Mouse (Mus musculus) limb, embryonic 15.5 days (tissue): ENCODE results near the gene Fam43b. TPM values are rescaled to one million over a fixed set of nuclear protein-coding genes. Genes with fewer than 3 reads are reported as not detected.
A peak's percentile ranks its signal among the peaks of the same experiment; 100 is the strongest.

ENCODE experiments used
- ATAC-seq: fragments of 200-750 bp; cut with Nextera tagmentation; 2 replicates; pipeline ENCODE4 v1.8.0; 2017; ENCODE audit warnings: low read depth, moderate TSS enrichment; ENCODE audit not compliant: insufficient number of reproducible peaks, low FRiP score, low TSS enrichment
- H3K27ac ChIP-seq: fragments of 300-500 bp; sonication (generic); 2 replicates; pipeline ENCODE4 v1.5.1; 2015; ENCODE audit warnings: moderate library complexity, mild to moderate bottlenecking, inconsistent platforms
- H3K27me3 ChIP-seq: fragments of 300-500 bp; sonication (generic); 2 replicates; pipeline ENCODE4 v1.6.1; 2015; ENCODE audit warnings: inconsistent platforms
- H3K36me3 ChIP-seq: fragments of 300-500 bp; sonication (generic); 2 replicates; pipeline ENCODE4 v1.6.1; 2015; ENCODE audit warnings: inconsistent platforms
- H3K4me1 ChIP-seq: fragments of 300-500 bp; sonication (generic); 2 replicates; pipeline ENCODE4 v1.6.1; 2015; ENCODE audit warnings: inconsistent platforms
- H3K4me2 ChIP-seq: fragments of 300-500 bp; sonication (generic); 2 replicates; pipeline ENCODE4 v1.6.1; 2015; ENCODE audit warnings: mild to moderate bottlenecking, inconsistent platforms
- H3K4me3 ChIP-seq: fragments of 300-500 bp; sonication (generic); 2 replicates; pipeline ENCODE4 v1.5.1; 2015; ENCODE audit warnings: mild to moderate bottlenecking, inconsistent platforms
- H3K9ac ChIP-seq: fragments of 300-500 bp; sonication (generic); 2 replicates; pipeline ENCODE4 v1.6.1; 2015; ENCODE audit warnings: inconsistent platforms
- H3K9me3 ChIP-seq: fragments of 300-500 bp; sonication (generic); 2 replicates; pipeline ENCODE4 v1.6.1; 2016; ENCODE audit warnings: inconsistent platforms
- WGBS: fragments of 180-500 bp; shearing (Covaris S2); methylation state at CpG from one replicate; pipeline ENCODE4 v1.1.7; 2015; 5-methylcytosine and 5-hydroxymethylcytosine counted together
- polyA plus RNA-seq: library from polyadenylated mRNA; unstranded; fragments of >200 nt; fragmentation: Nextera tagmentation; extraction: Ambion mirVana; gene quantifications from 2 replicates; pipeline ENCODE4 v1.2.1, GENCODE M21; 2015

Fam43b gene
- polyA plus RNA-seq, 1 experiment from 2014 or later: 0.12 TPM

DNA sequence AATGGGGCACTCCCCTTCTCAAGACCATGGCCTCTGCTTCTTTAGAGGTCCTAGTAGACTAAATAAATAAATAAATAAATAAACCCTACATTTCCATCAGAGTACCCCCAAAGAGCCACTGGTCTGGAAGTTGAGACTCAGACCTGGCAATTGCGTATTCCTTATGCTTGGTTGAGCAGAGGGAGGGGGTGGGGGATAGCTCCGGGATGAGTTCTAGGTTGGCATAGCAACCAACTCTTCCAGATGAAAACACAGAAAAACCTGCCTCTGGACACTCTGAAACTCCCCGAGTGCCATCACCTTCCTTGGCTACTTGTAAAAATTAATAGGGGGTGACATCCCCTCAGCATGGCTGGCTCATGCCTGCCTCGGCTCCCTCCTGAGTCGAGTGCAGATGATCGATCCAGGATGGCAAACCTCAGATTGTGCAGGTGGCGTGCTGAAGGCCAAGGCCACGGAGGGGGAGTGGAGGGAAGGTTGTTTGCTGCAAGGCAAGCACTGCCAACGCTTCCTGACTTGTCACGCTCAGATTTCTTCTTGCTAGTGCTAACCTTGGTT is 16.1 kb downstream of the Fam43b start:
- Histone ChIP-seq H3K27me3 (peaks cover 3% of the 10 kb centered on the region; the same call in 1 of the 2 replicates), H3K36me3 (no peaks in the 10 kb centered on the region), H3K4me1 (no peaks in the 10 kb centered on the region), H3K4me2 (no peak overlapping the region), H3K9me3 (no peaks in the 10 kb centered on the region), H3K9ac (no peak overlapping the region), H3K4me3 (no peak overlapping the region), H3K27ac (no peak overlapping the region)
- ATAC-seq: no peak
- 55% methylated on average over 10 of the region's 10 CpGs for WGBS

DNA sequence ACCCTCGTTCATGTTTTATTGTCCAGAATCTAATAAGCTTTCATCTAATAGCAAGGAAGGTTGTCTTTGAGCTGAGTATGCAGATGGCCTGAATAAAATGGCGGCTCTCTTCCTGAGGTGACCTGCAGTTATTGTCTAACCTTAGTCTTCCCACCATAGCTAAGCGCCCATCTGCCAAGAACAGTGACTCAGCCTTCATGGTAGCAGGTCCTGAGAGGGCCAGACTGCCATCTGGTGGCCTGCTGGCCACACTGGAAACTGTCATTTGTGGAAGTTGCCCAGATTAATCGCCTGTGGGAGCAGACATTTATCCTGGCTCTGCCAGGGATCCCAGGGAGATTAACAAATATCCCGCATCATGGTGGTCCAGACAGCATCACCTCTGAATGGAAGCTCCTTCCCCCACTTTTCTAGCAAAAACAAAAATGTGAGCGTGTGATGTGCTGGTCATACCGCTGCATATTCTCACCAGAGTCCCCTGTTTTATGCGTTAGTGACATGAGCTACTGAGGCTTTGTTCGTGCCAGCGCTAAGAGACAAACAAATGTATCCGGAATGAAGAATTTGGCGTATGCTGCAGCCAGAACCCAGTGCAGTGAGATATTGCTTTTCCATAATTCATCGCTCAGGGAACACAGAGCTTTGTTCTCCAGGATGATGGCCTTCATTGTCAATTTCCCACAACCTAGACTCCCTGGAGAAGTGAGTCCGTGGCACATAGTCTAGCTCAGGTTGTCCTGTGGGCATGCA is 17.1 kb downstream of the Fam43b start:
- 54% methylated on average over 14 of the region's 14 CpGs for WGBS

DNA sequence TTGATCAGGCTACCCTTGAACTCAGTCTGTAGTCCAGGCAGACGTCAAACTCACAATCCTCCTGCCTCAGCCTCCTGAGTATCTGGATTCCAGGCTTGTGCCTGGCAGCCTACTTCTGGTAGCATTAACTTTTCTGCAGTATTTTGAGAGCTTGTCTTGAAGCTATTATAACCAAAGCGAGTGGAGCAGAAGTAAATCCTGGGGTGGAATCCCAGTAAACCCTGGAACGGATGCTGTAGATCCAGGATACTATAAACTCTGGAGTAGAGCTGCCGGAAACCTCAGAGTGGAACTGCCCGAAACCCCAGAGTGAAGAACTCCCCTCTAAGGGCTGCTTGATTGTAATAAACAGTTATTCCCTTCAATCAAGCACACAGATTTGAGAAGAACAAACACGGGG is 18.8 kb downstream of the Fam43b start:
- Histone ChIP-seq H3K27me3 (peaks cover 3% of the 10 kb centered on the region; the same call in 1 of the 2 replicates), H3K27ac (no peak overlapping the region), H3K4me1 (no peaks in the 10 kb centered on the region), H3K9ac (no peak overlapping the region), H3K9me3 (no peaks in the 10 kb centered on the region), H3K4me3 (no peak overlapping the region), H3K36me3 (no peaks in the 10 kb centered on the region), H3K4me2 (no peak overlapping the region)
- no peak for ATAC-seq
- WGBS: 47% methylated on average over 6 of the region's 6 CpGs

More for the DNA sequence above, 17.1 kb downstream of the Fam43b start:
- Histone ChIP-seq H3K36me3 (no peaks in the 10 kb centered on the region), H3K27ac (no peak overlapping the region), H3K4me2 (no peak overlapping the region), H3K4me1 (no peaks in the 10 kb centered on the region), H3K9ac (no peak overlapping the region), H3K4me3 (no peak overlapping the region), H3K9me3 (no peaks in the 10 kb centered on the region), H3K27me3 (peaks cover 3% of the 10 kb centered on the region; the same call in 1 of the 2 replicates)
- ATAC-seq: no peak

DNA sequence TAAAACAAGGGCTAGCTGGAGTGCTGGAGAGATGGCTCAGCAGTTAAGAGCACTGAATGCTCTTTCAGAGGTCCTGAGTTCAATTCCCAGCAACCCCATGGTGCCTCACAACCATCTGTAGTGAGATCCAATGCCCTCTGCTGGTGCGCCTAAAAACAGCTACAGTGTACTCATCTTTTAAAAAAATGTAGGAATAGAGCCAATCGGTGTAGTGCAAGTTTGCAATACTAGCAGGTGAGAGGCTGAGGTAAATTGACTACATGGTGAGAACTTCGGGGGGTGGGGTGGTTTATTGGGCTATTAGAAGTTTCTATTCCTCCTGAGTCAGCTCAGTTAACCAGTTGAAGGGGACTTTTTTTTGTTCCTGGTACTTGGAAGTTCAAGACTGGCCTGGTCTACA is 21.2 kb downstream of the Fam43b start:
- no peak overlapping the region for H3K27ac ChIP-seq
- no peak overlapping the region for H3K4me2 ChIP-seq
- 0 out of 2 replicates have a peak, but pooled peaks cover 3% of the 10 kb centered on the region for H3K27me3 ChIP-seq
- ATAC-seq: no peak
- H3K4me3 ChIP-seq: no peak overlapping the region
- no peaks in the 10 kb centered on the region for H3K36me3 ChIP-seq
- no peak overlapping the region for H3K9ac ChIP-seq
- WGBS: 68% methylated on average over 3 of the region's 3 CpGs
- no peaks in the 10 kb centered on the region for H3K9me3 ChIP-seq
- H3K4me1 ChIP-seq: no peaks in the 10 kb centered on the region

DNA sequence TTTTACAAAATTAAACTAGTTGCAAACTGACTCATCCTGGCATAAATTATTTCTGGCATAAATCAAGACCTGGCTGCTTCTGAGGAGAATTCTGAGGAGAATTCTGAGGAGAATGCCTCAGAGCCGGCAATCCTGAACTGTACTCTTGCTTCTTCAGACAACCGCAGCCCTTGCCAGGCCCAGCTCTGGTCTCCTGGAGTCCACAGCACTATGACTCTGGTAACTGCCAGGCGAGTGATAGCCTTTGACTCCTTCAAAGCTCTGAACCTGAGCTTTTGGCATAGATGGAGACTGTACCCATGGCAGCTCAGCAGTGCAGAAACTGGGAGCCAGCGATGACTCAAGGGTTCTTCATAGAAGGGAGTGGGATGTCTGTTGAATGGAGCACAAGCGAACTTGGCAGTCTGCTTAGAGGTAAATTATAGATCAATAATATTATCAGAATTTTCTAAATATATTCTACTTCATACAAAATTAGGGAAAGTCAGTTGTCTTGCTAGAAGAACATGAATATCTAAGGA is 25.3 kb downstream of the Fam43b start:
- peaks cover 12% of the 10 kb centered on the region for H3K4me1 ChIP-seq
- no peak for ATAC-seq
- no peaks in the 10 kb centered on the region for H3K36me3 ChIP-seq
- no peak overlapping the region for H3K4me3 ChIP-seq
- H3K4me2 ChIP-seq: no peak overlapping the region
- no peaks in the 10 kb centered on the region for H3K9me3 ChIP-seq
- H3K27me3 ChIP-seq: peaks cover 24% of the 10 kb centered on the region
- 77% methylated on average over 5 of the region's 5 CpGs for WGBS
- no peak overlapping the region for H3K9ac ChIP-seq
- H3K27ac ChIP-seq: no peak overlapping the region

DNA sequence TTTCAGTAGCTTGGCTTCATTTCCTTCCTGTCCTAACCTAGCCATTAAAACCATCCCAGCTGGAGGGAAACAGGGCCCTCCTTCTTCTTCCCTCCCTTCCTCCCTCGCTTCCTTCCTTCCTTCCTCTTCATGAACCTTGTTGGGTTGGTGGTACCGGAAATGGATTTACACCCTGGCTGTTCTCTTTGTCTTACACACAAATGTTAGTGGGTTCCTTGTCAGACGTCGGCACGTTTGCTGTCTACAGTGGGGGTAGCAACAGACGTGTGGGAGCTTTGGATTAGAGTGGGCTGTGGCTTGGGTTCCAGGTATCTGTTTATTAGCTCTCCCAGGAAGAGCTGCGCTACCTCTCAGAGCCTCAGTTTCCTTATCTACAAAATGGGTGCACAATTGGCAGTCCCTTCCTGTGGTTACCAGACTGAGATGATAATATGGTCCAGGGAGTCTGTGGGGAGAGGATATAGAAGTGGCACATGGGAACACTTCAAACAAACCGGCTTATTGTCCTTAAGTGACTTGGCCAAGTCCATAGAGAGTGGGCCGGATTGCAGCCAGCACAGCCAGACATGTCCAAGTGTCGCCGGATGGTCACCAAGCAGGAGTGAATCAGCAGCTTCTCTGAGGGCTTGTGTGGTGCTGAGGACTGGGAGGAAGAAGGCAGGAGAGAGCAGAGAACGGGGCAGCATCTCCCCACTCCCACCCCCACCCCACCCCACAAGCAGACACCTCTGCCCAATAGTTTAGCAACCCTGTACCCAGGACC is 27.6 kb downstream of the Fam43b start:
- ATAC-seq: no peak
- Histone ChIP-seq H3K9me3 (no peaks in the 10 kb centered on the region), H3K36me3 (no peaks in the 10 kb centered on the region), H3K4me2 (peak overlapping the region; percentile 53; the same call in 1 of the 2 replicates), H3K9ac (no peak overlapping the region), H3K27me3 (peaks cover 29% of the 10 kb centered on the region), H3K4me3 (no peak overlapping the region), H3K4me1 (peaks cover 12% of the 10 kb centered on the region), H3K27ac (no peak overlapping the region)
- WGBS: 69% methylated on average over 12 of the region's 12 CpGs

DNA sequence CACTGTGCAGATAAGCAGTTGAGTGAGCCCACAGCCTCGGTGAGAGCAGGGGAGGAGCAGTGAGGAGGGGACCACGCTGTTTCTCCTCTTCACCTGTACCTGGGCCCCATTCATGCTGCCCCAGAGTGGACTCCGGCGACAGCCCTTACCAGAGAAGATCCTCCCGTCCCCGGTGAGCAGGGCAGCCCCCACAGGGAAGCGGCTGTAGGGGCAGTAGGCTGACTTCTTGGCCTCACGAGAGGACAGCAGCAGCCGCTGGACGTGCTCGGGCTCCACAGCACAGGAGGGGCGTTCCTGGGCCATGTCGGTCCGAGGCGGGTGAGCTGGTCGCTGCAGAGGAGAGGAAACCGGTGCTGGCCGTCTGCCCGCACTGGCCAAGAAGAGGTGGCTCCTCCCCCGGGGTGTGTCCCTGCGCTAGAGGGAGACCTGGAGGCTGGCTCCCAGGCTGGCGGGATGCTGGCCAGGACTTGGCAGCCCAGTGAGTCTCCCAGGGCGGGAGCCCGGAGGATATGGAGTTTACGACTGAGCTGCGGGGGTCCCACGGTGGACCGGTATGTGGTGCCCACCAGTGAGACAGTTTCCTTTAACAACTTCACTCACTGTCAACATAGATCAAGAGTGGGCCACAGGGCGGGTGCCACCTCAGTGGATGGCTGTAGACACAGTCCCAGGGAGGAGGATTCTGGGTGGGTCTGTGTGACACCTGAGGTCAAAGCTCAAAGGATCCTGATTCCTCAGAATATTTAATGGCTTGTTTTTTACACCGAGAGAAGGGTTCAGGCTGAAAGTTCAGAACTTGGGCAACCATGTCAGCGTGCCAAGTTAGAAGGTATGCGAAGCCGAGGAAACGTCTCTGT is 28.5 kb downstream of the Fam43b start, which contains the start of gene Cda:
Cda (minus strand) TSS at position 352 of the 857 bp plus-strand sequence.
- no peaks in the 10 kb centered on the region for H3K9me3 ChIP-seq
- peak; percentile 66 for ATAC-seq
- H3K27ac ChIP-seq: 0 out of 2 replicates have a peak within 1 kb of the TSS, but pooled peaks have one; percentile 17
- peak within 1 kb of the TSS; percentile 53 for H3K4me2 ChIP-seq
- peak within 1 kb of the TSS; percentile 32 for H3K4me3 ChIP-seq
- H3K27me3 ChIP-seq: peaks cover 30% of the 10 kb centered on the region
- no peak within 1 kb of the TSS for H3K9ac ChIP-seq
- H3K36me3 ChIP-seq: no peaks in the 10 kb centered on the region
- peaks cover 12% of the 10 kb centered on the region for H3K4me1 ChIP-seq
- WGBS: 4% methylated on average over 34 of the region's 34 CpGs

DNA sequence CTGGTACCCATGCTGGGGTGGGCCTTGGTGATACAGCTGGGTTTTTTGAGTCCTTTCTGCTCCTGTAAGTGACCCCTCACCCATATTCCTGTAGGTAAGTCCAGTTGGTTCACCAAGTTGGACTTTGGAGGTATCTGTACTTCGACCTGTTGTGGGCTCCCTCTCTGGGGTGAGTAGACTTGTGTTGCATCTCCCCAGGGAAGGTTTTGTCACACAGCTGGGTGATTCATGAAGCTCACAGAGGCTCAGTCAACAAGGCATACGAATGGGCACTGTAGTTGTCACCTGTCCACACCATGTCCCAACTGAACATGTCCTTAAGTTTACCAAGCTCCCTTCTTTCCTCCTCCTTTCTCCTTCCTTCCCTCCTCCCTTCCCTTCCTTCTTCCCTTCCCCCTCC is 29.8 kb downstream of the Fam43b start:
- Histone ChIP-seq H3K4me2 (no peak overlapping the region), H3K36me3 (no peaks in the 10 kb centered on the region), H3K4me1 (peaks cover 12% of the 10 kb centered on the region), H3K9ac (no peak overlapping the region), H3K27me3 (peaks cover 32% of the 10 kb centered on the region), H3K4me3 (no peak overlapping the region), H3K9me3 (no peaks in the 10 kb centered on the region), H3K27ac (no peak overlapping the region)
- 73% methylated on average over 2 of the region's 2 CpGs for WGBS
- ATAC-seq: no peak

DNA sequence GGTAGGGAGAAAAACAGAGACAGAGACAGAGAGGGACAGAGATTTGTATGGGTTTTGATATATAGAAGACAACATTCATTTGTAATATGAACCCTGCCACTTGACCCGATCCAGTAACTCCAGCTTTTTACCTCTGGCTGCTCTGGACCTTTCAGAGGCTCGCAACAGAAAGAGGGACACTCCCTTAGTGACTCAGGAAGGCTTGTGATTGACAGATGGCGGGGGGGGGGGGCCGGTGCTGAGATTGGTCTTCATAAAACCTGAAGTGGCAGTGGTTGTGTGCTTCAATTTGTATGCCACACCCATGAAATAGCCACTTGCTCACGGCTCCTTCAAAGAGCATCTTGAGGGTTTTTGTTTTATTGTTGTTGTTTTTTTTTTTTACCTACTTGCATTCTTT is 32.8 kb downstream of the Fam43b start:
- WGBS: 42% methylated on average over 5 of the region's 5 CpGs
- H3K4me2 ChIP-seq: no peak overlapping the region
- no peak overlapping the region for H3K9ac ChIP-seq
- H3K27me3 ChIP-seq: peaks cover 35% of the 10 kb centered on the region; the same call in 1 of the 2 replicates
- H3K27ac ChIP-seq: no peak overlapping the region
- H3K9me3 ChIP-seq: no peaks in the 10 kb centered on the region
- no peaks in the 10 kb centered on the region for H3K36me3 ChIP-seq
- H3K4me3 ChIP-seq: no peak overlapping the region
- H3K4me1 ChIP-seq: peaks cover 12% of the 10 kb centered on the region
- ATAC-seq: no peak

DNA sequence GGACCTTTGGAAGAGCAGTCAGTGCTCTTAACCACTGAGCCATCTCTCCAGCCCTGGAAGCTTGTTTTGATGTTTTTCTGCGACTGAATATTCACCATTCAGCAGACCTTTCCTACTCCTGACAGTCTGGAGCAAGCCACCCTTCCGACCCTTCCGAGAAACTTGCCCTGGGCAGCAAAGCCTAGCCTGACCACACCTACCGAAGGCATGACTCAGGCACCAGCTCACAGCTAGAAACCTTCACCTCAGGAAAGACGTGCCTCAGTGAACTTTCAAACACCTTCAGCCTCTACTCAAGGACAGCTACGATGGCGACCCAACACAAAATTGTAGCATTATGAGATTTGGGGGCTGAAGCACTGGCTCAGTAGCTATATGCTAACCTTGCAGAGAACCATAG is 33.4 kb downstream of the Fam43b start:
- Histone ChIP-seq H3K4me3 (no peak overlapping the region), H3K27me3 (peaks cover 32% of the 10 kb centered on the region; the same call in 1 of the 2 replicates), H3K4me1 (peaks cover 6% of the 10 kb centered on the region), H3K27ac (no peak overlapping the region), H3K4me2 (no peak overlapping the region), H3K9me3 (no peaks in the 10 kb centered on the region), H3K9ac (no peak overlapping the region), H3K36me3 (no peaks in the 10 kb centered on the region)
- ATAC-seq: no peak
- WGBS: 75% methylated on average over 7 of the region's 7 CpGs

DNA sequence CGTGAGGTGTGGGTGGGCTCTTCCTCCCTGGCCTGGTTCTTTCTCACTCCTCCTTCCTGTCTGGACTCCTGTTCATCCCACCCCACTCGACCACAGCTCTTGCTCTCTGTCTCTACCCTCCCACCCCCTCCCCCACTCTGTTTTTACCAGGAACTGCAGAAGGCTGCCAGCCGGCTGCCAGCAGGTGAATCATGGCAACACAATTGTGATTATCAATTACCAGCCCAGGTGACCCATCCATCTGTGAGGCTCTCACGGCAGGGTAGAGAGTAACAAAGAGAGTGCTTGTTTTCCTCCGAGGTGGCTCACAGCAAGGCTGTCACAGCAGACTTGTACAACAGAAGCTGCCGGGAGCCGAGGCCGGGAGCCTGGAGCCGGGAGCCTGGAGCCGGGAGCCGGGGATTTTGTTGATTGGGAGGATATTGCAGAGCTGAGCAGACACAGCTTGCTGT is 34.9 kb downstream of the Fam43b start:
- Histone ChIP-seq H3K27me3 (0 out of 2 replicates have a peak, but pooled peaks cover 22% of the 10 kb centered on the region), H3K9me3 (no peaks in the 10 kb centered on the region), H3K4me1 (no peaks in the 10 kb centered on the region), H3K36me3 (no peaks in the 10 kb centered on the region), H3K9ac (no peak overlapping the region), H3K4me3 (no peak overlapping the region), H3K27ac (no peak overlapping the region), H3K4me2 (no peak overlapping the region)
- no peak for ATAC-seq
- 11% methylated on average over 11 of the region's 11 CpGs for WGBS
